Mouse (Mus musculus): ENCODE measurements around the gene Zfp593.

Gene Zfp593

GRCm38 (mm10) chr4:134257198-134258009 lies 12.0 kb upstream of the Zfp593 start:
- no peak for DNase-seq (ENCODE audit: low read depth)

- no peak for DNase-seq (ENCODE audit: low read depth)
Observed at GRCm38 (mm10) chr4:134256407-134257197, 11.2 kb upstream of the Zfp593 start.

GRCm38 (mm10) chr4:134255854-134256253 lies 10.5 kb upstream of the Zfp593 start:
- DNase-seq (ENCODE audit: low read depth) = no peak

- DNase-seq (ENCODE audit: low read depth) = no peak
Observed at GRCm38 (mm10) chr4:134254835-134255234, 9.4 kb upstream of the Zfp593 start.

GRCm38 (mm10) chr4:134253722-134254324 lies 8.4 kb upstream of the Zfp593 start, which contains the start of gene Grrp1:
Gene Grrp1, minus strand, starts transcription at chr4:134254106.
- no peak for DNase-seq (ENCODE audit: low read depth)

- no peak for DNase-seq (ENCODE audit: low read depth)
Observed at GRCm38 (mm10) chr4:134252911-134253721, 7.7 kb upstream of the Zfp593 start.

GRCm38 (mm10) chr4:134252131-134252910 lies 6.9 kb upstream of the Zfp593 start:
- no peak for DNase-seq (ENCODE audit: low read depth)

- DNase-seq (ENCODE audit: low read depth) = no peak
Observed at GRCm38 (mm10) chr4:134251241-134252130, 6.1 kb upstream of the Zfp593 start.

- DNase-seq (ENCODE audit: low read depth) = no peak
Observed at GRCm38 (mm10) chr4:134250930-134251240, 5.5 kb upstream of the Zfp593 start.

GRCm38 (mm10) chr4:134250116-134250929 lies 4.9 kb upstream of the Zfp593 start:
- DNase-seq (ENCODE audit: low read depth) = no peak

GRCm38 (mm10) chr4:134249651-134250050 lies 4.3 kb upstream of the Zfp593 start:
- peak; percentile 40 for DNase-seq (ENCODE audit: low read depth)

GRCm38 (mm10) chr4:134246719-134247258 lies 1.4 kb upstream of the Zfp593 start, which contains the start of gene Gm30191:
Gene Gm30191, plus strand, starts transcription at chr4:134246935.
- no peak for DNase-seq (ENCODE audit: low read depth)

- DNase-seq (ENCODE audit: low read depth) = no peak
Observed at GRCm38 (mm10) chr4:134246256-134246655, 864 bp upstream of the Zfp593 start.

GRCm38 (mm10) chr4:134243516-134244250 lies 1.7 kb downstream of the Zfp593 start, which contains the start of gene E130218I03Rik:
Gene E130218I03Rik, plus strand, starts transcription at chr4:134243662.
- DNase-seq (ENCODE audit: low read depth) = no peak

- no peak for DNase-seq (ENCODE audit: low read depth)
Observed at GRCm38 (mm10) chr4:134238686-134239085, 6.7 kb downstream of the Zfp593 start.

GRCm38 (mm10) chr4:134238279-134238651 lies 7.1 kb downstream of the Zfp593 start, which contains the start of gene Cnksr1:
Gene Cnksr1, minus strand, starts transcription at chr4:134238399.
- DNase-seq (ENCODE audit: low read depth) = no peak

- DNase-seq (ENCODE audit: low read depth) = no peak
Observed at GRCm38 (mm10) chr4:134237582-134238278, 7.7 kb downstream of the Zfp593 start.

Measured in 416B (cell line).